Mouse (Mus musculus) kidney, postnatal 25 days (tissue): Measurements from ENCODE around the gene Hmg20b.

Source experiments
- DNase-seq, 2 experiments: peaks; one replicate each; pipeline ENCODE4 v3.0.0; 2021; ENCODE audit warnings: mixed read lengths in 2 of 2

The Hmg20b gene

GRCm38 (mm10) chr10:81377793-81378552, 27.7 kb upstream of the Hmg20b start, which contains the start of gene Fzr1:
Gene Fzr1, minus strand, starts transcription at chr10:81378516.
- DNase-seq, result no peak

DNA sequence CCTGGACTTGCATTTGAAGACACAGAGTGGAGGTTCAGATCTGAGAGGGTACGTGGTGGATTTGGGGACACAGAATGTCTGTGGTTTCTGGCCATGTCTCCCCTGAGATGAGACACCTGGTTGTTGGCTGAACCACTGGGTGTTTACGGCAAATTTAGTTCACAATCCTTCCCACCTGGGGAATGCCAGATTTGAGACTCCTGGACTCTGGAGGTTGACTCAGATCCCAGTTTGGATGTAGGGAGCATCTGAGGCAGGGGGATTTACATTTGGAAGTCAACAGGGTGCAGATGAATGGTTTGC, 27.0 kb upstream of the Hmg20b start:
- DNase-seq, result no peak

DNA sequence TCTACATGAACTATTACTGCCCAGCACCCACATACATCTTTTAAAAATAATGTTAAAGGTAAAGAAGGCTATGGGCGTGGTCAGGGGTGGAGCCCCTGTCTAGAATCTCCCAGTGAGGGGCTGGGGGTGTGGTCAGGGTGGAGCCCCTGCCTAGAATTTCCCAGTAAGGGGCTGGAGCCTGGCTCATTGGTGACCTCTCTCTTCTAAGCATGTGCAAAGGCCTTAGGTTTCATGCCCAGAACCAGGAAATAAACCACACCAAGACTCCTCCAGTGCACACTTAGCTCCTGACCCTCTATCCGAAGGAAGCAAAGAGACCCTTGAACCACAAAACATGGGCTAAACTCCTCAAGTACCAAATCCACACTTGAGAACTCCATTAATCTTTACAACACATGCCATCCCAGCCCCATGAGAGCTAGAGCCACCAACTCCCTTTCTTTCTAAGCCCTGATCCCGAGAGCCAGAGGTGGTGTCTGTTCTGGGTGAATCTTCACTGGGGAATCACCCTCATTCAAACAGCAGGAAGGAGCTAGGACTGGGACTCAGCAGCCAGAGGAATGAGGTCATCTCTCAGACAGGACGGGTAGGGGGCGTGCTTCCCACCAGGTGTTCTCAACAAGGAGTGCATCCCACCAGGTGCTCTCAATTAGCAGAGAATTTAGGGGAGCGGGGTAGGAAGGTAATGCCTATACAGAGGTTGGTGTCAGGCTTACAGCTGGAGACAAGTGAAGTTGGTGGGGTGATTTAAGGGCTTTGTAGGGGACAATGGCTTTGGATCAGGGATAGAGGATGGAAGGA, 26.5 kb upstream of the Hmg20b start:
- peak in 1 of 2 experiments; percentile 43 for DNase-seq

- DNase-seq, result no peak
Measured at GRCm38 (mm10) chr10:81375322-81375721, 25.0 kb upstream of the Hmg20b start.

DNA sequence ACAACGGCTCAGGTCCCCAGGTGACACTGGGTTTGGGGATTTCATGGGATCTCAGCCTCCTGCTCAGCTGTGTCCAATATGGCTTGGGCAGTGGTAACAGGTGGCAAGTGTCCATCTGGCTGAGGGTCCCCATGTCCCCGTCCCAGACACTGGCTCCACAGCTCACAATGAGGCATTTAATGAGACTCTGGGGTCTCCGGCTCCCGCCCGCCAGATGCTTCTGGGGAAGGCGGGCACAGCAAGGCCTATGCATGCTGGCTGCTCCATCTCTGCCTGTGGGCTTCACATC, 16.9 kb upstream of the Hmg20b start:
- DNase-seq, result no peak

- DNase-seq, result no peak
Measured at GRCm38 (mm10) chr10:81366477-81367206, 16.4 kb upstream of the Hmg20b start.

DNA sequence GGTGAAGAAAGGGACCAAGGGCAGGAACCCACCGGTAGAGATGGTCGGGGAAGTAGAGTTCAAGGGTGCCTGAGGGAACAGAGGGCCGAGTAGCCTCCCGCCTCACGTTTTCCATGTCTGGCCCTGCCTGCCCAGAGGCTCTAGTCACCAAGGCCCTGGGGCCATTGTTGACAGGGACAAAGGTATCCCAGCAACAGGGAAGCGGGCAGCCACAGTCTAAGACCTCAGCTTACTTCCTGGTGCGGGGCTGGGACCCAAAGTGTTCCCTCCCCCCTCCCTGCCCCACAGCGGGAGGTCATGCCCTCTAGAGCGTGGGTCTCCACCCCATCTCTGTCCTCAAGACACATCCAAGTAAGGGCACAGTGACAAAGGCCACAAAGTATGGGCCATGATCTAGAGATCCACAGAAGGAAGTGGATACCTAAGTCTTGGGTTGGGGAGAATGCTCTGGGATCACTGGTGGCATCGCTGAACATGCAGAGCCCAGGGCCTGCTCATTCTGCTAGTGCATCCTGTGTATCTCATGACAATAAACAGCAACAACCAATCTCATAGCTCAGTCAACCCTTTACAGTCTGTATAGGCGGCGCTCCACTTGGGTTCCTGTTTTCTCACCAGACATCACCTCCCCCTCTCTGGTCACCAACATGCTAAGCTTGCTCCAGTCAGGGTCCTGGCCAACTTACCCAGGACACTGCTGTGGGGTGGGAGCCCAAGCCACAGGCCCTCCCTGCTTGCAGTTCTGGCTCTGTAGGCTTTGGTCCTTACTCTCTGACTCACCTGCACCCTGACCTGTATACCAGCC, 15.6 kb upstream of the Hmg20b start, which contains the start of gene 4930404N11Rik:
Gene 4930404N11Rik (minus strand): TSS at position 145 of the 805 bp plus-strand sequence.
- no peak for DNase-seq

- DNase-seq, result no peak
Measured at GRCm38 (mm10) chr10:81365073-81365472, 14.8 kb upstream of the Hmg20b start.

GRCm38 (mm10) chr10:81364666-81365065, 14.4 kb upstream of the Hmg20b start:
- DNase-seq, result peak in 1 of 2 experiments; percentile 73

DNA sequence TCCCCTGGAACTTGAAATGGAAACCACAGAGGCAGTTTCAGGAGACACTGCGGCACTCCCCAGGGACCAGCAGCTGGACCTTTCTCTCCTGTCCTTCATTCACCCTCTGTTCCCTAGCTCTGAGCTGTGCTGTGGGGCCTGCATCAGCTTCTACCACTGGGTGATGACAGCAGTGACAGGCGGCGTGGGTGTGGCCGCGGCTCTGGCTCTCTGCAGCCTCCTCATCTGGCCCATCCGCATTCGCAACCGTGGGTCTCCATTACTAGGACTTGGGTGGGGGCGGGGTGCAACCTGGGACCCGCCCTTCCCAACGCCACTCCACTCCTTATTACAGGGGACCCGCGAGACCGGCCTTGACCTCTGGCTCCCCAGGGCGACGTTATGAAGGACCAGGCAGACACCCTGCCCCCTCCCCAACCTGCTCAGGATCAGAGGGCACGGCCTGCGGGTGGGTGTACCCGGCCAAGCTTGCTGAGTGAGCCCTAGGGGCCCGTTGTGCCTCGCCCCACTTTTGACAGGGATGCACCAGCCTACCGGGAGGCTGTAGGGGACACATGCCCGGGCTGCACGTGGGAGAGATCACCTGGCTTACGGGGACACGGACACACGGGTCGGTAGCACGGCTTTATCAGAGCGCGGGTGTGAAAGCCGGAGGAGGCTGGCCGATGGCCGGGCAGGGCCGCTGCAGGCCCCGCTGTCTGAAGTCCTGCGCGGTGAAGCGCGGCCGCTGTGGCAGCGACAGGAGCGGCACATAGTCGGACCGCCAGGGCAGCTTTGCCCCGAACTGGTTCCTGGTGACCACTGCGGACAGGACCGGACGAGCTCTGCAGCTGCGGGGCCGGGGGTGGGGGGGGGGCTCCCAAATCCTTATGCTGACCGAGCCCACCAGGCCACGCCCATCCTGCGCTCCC, 13.4 kb upstream of the Hmg20b start:
- DNase-seq, result peak; percentile 45 to 77

- DNase-seq, result no peak
Measured at GRCm38 (mm10) chr10:81362336-81362949, 12.2 kb upstream of the Hmg20b start.

GRCm38 (mm10) chr10:81360721-81361120, 10.4 kb upstream of the Hmg20b start:
- no peak for DNase-seq

DNA sequence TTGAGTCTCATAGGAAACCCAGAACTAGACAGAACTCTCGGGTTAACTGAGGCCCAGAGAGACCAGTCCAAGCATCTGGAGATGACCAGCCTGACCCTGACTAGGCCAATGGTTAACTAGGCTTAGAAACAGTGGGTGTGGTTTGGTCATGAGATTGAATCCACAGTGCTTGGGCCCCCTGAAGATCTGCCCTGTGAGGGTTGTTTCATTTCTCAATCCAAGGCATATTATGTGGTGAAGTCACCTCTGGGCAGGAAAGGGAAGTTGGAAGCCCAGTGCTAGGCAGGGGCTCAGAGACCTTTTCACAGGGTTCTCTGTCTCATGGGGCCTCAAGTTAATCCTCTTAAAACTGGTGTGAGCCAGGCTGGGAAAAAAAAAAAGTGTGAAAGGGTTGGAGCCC, 8.6 kb upstream of the Hmg20b start:
- DNase-seq, result peak; percentile 48 to 76

DNA sequence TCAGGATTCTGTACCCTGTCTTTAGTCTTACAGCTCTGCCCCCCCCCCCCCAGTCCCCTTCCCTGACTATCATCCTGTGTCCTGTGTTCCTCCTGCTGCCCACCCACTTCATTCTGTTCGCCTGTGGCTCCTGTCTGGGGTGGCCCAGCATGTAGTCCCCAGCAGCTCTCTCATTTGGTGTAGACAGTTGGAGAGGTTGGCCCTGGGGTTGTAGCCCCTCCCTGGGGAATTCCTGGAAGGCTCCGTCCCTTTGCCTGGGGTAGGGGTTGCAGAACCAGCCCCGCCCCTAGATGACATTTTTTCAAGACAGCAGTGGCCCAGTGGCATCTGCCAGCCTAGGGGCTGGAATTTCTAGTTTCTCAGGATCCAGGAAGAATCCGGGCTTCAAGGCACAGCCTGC, 7.9 kb upstream of the Hmg20b start:
- no peak for DNase-seq

DNA sequence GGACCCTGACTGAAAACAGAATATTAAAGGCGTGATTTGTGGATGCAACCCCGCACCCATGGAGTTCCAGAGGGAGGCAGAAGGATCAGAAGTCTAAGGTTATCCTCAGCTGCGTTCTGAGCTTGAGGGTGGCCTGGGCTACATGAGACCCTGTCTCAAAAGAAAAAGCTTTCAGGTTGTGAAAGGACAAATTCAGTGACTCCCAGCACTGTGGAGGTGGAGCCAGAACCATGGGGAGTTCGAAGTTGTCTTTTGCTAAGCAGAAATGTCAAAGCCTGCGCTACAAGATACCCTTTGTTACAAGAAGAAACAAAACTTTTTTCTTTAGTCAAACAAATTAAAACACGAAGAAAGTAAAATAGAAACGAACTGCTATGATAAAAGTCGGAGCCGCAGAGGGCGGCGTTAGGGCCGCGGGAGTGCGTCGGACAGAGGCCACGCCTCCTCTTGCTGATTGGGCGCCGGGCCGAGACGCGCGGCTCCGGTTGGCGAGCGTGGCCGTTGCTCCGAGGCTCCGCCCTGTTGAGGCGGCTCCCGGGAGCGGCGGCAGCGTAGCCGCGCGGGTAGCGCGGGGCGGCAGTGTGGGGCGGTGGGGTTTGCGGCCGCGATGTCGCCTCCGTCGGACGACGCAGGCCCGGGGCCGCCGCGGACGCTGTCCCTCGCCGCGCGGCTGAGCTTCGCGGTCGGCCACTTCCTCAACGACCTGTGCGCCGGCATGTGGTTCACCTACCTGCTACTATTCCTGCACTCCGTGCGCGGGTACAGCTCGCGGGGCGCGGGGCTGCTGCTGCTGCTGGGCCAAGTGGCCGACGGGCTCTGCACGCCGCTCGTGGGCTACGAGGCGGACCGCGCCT, 6.9 kb upstream of the Hmg20b start, which contains the start of gene Mfsd12:
Gene Mfsd12 (plus strand): TSS at position 501 of the 854 bp plus-strand sequence.
- DNase-seq, result peak; percentile 93 to 96

GRCm38 (mm10) chr10:81356352-81356990, 6.2 kb upstream of the Hmg20b start:
- DNase-seq, result peak; percentile 39 to 74

DNA sequence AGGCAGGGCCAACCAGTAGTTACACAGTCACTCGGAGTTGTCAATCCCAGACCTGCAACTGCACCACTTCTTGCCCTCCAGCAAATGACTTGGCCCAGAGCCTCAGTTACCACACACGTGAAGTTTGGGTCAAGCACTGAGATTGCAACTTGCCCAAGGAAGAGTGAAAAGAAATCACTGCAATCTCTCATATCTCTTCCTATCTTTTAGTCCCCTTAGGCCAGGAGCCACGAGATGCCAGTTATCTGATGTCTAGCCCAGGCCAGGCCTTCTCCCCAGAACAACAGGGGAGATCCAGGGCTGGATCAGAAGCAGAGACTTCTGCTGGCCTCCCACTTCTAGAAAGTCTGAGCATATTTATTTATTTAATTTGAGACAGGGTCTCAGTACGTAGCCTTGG, 5.3 kb upstream of the Hmg20b start:
- DNase-seq, result no peak

GRCm38 (mm10) chr10:81354738-81355477, 4.6 kb upstream of the Hmg20b start:
- DNase-seq, result no peak
